Mouse (Mus musculus) lung, postnatal 0 days (tissue): ENCODE data around the gene Arid4b. TPM values are rescaled to one million over a fixed set of nuclear protein-coding genes. Genes with fewer than 3 reads are reported as not detected.

ENCODE experiments used
- ATAC-seq: fragments of 200-750 bp; cut with Nextera tagmentation; 2 replicates; pipeline ENCODE4 v1.8.0; 2017; ENCODE audit warnings: moderate library complexity
- DNase-seq: peaks from one replicate; pipeline ENCODE4 v3.0.0-alpha.2; 2016; ENCODE audit warnings: low spot score
- H3K27ac ChIP-seq: fragments of 300-500 bp; sonication (generic); 2 replicates; pipeline ENCODE4 v1.5.1; 2014; ENCODE audit warnings: antibody characterized with exemption, mild to moderate bottlenecking, low read length, mixed read lengths
- H3K27me3 ChIP-seq: fragments of 300-500 bp; sonication (generic); replicated peaks from 2 replicates; pipeline ENCODE4 v1.6.1; 2014; ENCODE audit warnings: low read length, mixed read lengths; ENCODE audit not compliant: insufficient read depth
- H3K36me3 ChIP-seq: fragments of 300-500 bp; sonication (generic); 2 replicates; pipeline ENCODE4 v1.6.1; 2014; ENCODE audit warnings: low read length, mixed read lengths; ENCODE audit not compliant: insufficient read depth
- H3K4me1 ChIP-seq: fragments of 300-500 bp; sonication (generic); 2 replicates; pipeline ENCODE4 v1.6.1; 2014; ENCODE audit warnings: antibody characterized with exemption, low read depth, low read length, mixed read lengths; ENCODE audit not compliant: insufficient read depth
- H3K4me2 ChIP-seq: fragments of 300-500 bp; sonication (generic); replicated peaks from 2 replicates; pipeline ENCODE4 v1.6.1; 2014; ENCODE audit warnings: low read depth, mild to moderate bottlenecking, low read length, moderate library complexity, mixed read lengths
- H3K4me3 ChIP-seq: fragments of 300-500 bp; sonication (generic); 2 replicates; pipeline ENCODE4 v1.5.1; 2014; ENCODE audit warnings: low read depth, low read length
- H3K9ac ChIP-seq: fragments of 300-500 bp; sonication (generic); replicated peaks from 2 replicates; pipeline ENCODE4 v1.6.1; 2014; ENCODE audit warnings: low read depth, mild to moderate bottlenecking
- H3K9me3 ChIP-seq: fragments of 300-500 bp; sonication (generic); 2 replicates; pipeline ENCODE4 v1.6.1; 2016; ENCODE audit warnings: low read length, mixed read lengths
- CTCF ChIP-seq: IDR thresholded peaks from 2 replicates; pipeline ENCODE4 v1.5.1; 2016; ENCODE audit warnings: antibody characterized with exemption, mild to moderate bottlenecking
- EP300 ChIP-seq: IDR thresholded peaks from 2 replicates; pipeline ENCODE4 v1.6.1; 2016; ENCODE audit warnings: antibody characterized with exemption, mild to moderate bottlenecking, control low read depth
- WGBS: fragments of 180-500 bp; shearing (Covaris S2); extraction: QIAGEN DNeasy Blood & Tissue Kit; methylation state at CpG from one replicate; pipeline ENCODE4 v1.1.7; 2014; 5-methylcytosine and 5-hydroxymethylcytosine counted together
- polyA plus RNA-seq: library from polyadenylated mRNA; unstranded; fragments of >200 nt; fragmentation: Nextera tagmentation; extraction: Ambion mirVana; gene quantifications from 2 replicates; pipeline ENCODE4 v1.2.1, GENCODE M21; 2015

The Arid4b gene
- polyA plus RNA-seq, 1 experiment from 2014 or later = 60.3 TPM

DNA sequence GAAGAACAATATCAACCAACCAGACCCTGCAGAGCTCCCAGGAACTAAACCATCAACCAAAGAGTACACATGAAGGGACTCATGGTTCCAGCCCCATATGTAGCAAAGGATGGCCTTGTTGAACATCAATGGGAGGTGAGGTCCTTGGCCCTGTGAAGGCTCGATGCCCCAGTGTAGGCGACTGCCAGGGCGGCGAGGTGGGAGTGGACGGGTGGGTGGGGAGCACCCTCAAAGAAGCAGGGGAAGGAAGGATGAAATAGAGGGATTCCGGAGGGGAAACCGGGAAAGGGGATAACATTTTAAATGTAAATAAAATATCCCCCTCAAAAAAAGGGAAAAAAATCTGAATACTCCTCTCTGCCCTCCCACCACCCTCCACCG is 24.1 kb upstream of the Arid4b start:
- Histone ChIP-seq H3K4me3 (peak overlapping the region; percentile 79), H3K27me3 (no peaks in the 10 kb centered on the region), H3K4me2 (peak overlapping the region; percentile 75), H3K4me1 (peaks cover 15% of the 10 kb centered on the region), H3K9ac (peak overlapping the region; percentile 87), H3K27ac (peak overlapping the region; percentile 97), H3K9me3 (no peaks in the 10 kb centered on the region), H3K36me3 (no peaks in the 10 kb centered on the region)
- 1% methylated on average over 8 of the region's 8 CpGs for WGBS
- TF ChIP-seq CTCF (no peak), EP300 (no peak)
- DNase-seq = no peak
- peak; percentile 2; the same call in 1 of the 2 replicates for ATAC-seq

DNA sequence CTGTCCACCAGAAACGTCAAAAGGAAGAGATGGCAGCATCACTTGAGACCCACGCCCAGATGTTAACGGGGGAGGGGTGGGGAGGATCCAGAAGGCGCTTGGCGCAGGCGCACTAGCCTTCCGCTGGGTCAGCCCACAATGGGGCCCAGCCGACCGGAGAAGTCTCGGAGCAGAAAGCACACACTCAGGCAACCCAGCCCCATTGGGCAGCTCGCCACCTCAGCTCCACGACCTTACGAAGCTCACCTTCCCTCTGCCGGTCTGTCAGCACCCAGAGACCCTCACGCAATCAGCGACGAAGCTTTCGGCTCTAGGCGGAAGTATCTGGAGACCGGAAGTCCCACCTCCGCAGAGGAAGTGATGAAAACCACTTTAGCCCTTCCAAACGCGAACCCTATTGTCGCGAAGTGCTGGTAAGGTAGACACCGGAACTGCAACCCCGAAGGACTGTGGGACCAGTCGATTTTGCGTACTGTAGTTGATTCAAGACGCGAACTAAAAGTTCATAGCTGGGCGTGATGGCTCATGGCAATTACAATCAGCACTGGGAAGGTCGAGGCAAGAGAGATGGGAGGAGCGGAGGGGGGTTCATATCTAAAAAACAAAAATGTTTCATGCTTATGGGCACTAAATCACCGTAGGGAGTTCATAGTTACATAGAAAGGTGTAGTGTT is 23.6 kb upstream of the Arid4b start, which contains the start of gene Tbce:
Gene Tbce, minus strand, starts transcription at position 347 of the 674 bp plus-strand sequence.
- no peaks in the 10 kb centered on the region for H3K36me3 ChIP-seq
- ATAC-seq = peak; percentile 97
- peak within 1 kb of the TSS; percentile 87 for H3K9ac ChIP-seq
- no peaks in the 10 kb centered on the region for H3K27me3 ChIP-seq
- under 1% methylated on average over 35 of the region's 35 CpGs for WGBS
- H3K4me2 ChIP-seq = peak within 1 kb of the TSS; percentile 75
- peak within 1 kb of the TSS; percentile 97 for H3K27ac ChIP-seq
- no peaks in the 10 kb centered on the region for H3K9me3 ChIP-seq
- TF ChIP-seq EP300 (no peak; the same call in 1 of the 2 replicates), CTCF (peak; percentile 38; the same call in 1 of the 2 replicates)
- H3K4me1 ChIP-seq = peaks cover 12% of the 10 kb centered on the region
- peak within 1 kb of the TSS; percentile 79 for H3K4me3 ChIP-seq
- DNase-seq = peak; percentile 95

DNA sequence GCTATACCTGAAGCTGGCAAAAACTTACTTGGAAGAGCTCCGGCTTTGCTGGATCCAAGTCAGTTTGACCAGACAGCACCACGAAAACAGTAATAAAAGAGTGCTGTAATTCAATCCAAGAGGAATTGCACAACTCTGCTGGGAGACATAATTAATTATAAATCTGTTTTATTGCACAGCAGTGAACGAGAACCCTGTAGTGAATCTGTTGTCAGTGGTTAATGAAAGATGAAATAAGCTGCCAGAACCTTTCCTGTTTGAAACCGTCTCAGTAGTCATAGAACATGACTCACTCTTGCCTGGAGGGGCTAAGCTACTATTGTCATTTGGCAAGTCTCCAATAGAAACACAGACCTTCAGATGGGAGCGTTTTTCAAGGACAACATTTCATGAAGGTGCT is 22.8 kb upstream of the Arid4b start:
- Histone ChIP-seq H3K27me3 (no peaks in the 10 kb centered on the region), H3K9me3 (no peaks in the 10 kb centered on the region), H3K27ac (peak overlapping the region; percentile 97), H3K4me1 (peaks cover 12% of the 10 kb centered on the region), H3K36me3 (no peaks in the 10 kb centered on the region), H3K4me2 (peak overlapping the region; percentile 75), H3K4me3 (peak overlapping the region; percentile 79), H3K9ac (peak overlapping the region; percentile 87)
- ATAC-seq (peak; percentile 12), DNase-seq (peak; percentile 80)
- TF ChIP-seq EP300 (peak; percentile 33; the same call in 1 of the 2 replicates), CTCF (no peak)
- 14% methylated on average over 5 of the region's 5 CpGs for WGBS

DNA sequence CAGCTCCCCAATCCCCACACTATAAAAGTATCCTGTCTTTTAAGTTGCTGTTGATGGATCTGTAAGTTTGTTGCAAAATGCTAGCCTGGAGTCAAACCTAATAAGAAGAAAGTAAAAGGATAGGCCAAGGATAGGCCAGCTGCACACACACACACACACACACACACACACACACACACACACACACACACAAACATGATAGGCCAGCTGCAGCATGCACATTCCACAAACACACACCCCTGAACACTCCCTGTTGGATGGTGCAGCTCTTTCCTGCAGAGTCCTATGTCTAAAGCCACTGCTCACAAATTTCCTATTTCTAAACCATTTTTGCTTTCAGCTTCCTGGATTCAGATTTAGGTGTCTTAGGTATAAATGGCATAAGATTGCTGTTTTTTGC is 19.2 kb upstream of the Arid4b start:
- no peak overlapping the region for H3K9ac ChIP-seq

DNA sequence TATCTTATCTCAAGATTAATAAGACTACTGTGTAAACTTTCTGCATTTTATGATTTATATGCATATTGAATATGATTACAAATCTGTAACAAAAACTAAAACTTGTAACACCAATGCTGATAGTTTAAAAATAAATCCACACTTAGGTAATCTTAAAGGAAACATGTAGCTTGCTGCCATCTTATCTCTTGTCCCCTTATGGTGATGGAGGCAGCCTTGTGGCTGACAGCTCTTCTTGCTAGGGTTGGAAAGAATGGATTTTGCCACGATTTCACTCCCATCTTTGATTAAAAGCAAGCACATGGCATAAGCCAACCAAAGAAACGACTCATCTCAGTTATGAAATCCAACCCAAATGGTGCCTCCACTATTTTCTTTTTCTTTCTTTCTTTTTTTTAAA is 18.5 kb upstream of the Arid4b start:
- Histone ChIP-seq H3K36me3 (0 out of 2 replicates have a peak, but pooled peaks cover 6% of the 10 kb centered on the region), H3K4me2 (no peak overlapping the region), H3K9me3 (no peaks in the 10 kb centered on the region), H3K27ac (no peak overlapping the region), H3K27me3 (no peaks in the 10 kb centered on the region), H3K4me1 (peaks cover 5% of the 10 kb centered on the region; the same call in 1 of the 2 replicates), H3K4me3 (no peak overlapping the region), H3K9ac (no peak overlapping the region)
- no peak for TF ChIP-seq EP300
- TF ChIP-seq CTCF = no peak
- no peak for ATAC-seq
- DNase-seq = no peak
- WGBS = 63% methylated on average over 2 of the region's 2 CpGs

More for the DNA sequence above, 19.2 kb upstream of the Arid4b start:
- DNase-seq (no peak), ATAC-seq (no peak)
- TF ChIP-seq CTCF = no peak
- no peak for TF ChIP-seq EP300
- Histone ChIP-seq H3K27ac (no peak overlapping the region), H3K27me3 (no peaks in the 10 kb centered on the region), H3K4me3 (no peak overlapping the region), H3K36me3 (0 out of 2 replicates have a peak, but pooled peaks cover 6% of the 10 kb centered on the region), H3K4me2 (no peak overlapping the region), H3K9me3 (no peaks in the 10 kb centered on the region), H3K4me1 (peaks cover 7% of the 10 kb centered on the region)

DNA sequence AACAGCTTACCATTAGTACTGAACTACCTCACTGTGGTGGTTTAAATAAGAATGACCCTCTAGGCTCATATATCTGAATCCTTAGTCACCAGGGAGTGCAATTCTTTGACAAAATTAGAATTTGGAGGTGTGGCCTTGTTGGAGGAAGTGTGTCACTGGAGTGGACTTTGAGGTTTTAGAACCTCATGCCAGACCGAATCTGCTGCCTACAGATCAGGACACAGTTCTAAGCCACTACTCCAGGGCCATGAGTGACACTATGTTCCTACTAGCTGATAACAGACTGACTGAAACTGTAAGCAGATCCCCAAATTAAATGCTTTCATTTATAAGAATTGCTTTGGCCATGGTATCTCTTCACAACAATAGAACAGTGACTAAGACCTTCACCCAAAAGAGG is 13.2 kb upstream of the Arid4b start:
- Histone ChIP-seq H3K9me3 (no peaks in the 10 kb centered on the region), H3K9ac (no peak overlapping the region), H3K27ac (no peak overlapping the region), H3K27me3 (no peaks in the 10 kb centered on the region), H3K36me3 (peaks cover 29% of the 10 kb centered on the region; the same call in 1 of the 2 replicates), H3K4me3 (no peak overlapping the region), H3K4me2 (no peak overlapping the region), H3K4me1 (no peaks in the 10 kb centered on the region)
- no peak for TF ChIP-seq CTCF
- no peak for TF ChIP-seq EP300
- DNase-seq = no peak
- ATAC-seq = no peak
- 81% methylated on average over 1 of the region's 1 CpGs for WGBS
